Mouse (Mus musculus) ovary, postnatal 36 days (tissue): Measurements from ENCODE around the gene Syn2.

Experiments
- DNase-seq: peaks from one replicate; pipeline ENCODE4 v3.0.0; 2022; ENCODE audit warnings: low spot score, mixed read lengths

The Syn2 gene

GRCm38 (mm10) chr6:115291823-115292222, 157.1 kb downstream of the Syn2 start:
- no peak for DNase-seq

DNA sequence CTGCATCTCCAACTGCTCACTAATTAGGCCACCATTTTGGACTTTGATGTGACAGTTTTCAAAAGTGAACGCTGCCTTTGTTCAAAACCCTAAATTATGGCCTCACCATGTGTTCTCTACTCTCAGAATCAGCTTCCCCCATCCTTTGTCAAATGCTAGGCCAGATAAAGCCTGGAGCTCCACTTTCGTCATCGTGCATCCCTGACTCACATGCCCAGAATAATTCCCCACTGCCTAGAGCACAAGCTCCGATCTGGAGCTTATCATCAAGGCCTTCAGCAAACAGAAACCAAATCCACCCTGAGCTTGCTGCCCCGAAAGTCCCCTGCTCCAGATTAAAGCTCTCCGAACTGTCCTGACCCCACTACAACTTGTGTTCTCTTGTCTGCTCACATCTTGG, 157.9 kb downstream of the Syn2 start:
- DNase-seq = no peak

- no peak for DNase-seq
Measured at GRCm38 (mm10) chr6:115293877-115294276, 159.2 kb downstream of the Syn2 start.

DNA sequence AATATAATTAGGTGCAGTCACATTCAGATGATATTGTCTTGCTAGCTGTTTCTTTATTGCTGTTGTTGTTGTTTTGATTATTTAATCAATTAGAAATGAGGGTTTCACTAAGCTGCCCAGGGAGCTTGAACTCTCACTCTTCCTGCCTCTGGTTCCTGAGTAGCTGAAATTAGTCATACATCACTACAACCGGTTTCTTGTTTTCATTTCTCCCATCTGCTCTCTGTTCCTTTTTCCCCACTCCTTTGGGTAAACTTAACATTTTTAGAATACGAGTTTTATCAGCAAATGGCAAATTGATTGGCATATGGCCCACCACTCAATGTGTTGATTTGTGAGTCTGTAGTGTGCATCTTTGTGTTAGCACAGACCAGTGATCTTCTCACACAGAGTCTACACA, 172.4 kb downstream of the Syn2 start:
- DNase-seq = no peak

DNA sequence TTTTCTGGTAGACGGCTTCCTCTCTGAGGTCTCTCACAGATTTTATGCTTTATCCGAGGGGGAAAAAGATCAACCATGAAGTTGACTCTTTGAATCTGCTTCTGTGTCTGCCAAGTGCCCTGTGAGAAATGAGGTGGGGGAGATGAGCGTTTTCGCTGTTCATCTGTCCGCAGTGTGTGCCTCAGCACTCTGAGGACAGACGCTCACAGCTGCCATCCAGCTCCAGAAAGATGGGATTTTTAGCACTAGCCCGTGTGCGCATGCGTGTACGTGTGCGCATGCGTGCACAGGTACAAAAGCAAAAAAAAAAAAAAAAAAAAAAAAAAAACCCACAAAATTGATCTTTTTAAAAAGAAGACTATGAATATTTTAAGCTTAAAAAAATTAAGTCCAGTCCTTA, 178.1 kb downstream of the Syn2 start:
- no peak for DNase-seq

- no peak for DNase-seq
Measured at GRCm38 (mm10) chr6:115313235-115313738, 178.6 kb downstream of the Syn2 start.

DNA sequence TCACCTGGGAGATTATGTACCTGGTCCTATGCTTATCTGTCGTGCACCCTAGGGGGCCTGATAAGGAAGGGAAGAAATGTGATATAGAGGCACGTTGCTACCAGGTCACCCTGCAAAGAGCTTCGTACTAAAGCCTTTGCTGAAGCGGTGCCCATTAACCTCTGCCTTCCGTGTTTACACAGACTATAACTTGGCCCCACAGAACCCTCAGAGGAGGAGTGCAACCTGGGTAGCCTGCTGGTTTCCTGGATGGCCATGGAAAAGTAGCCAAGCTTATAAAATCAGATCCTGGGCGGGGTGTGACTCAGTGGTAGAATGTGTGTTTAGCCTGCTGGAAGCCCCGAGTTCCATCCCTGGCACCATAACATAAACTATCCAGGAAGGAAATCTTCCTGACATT, 179.2 kb downstream of the Syn2 start:
- DNase-seq = no peak

- no peak for DNase-seq
Measured at GRCm38 (mm10) chr6:115315770-115316169, 181.1 kb downstream of the Syn2 start.

DNA sequence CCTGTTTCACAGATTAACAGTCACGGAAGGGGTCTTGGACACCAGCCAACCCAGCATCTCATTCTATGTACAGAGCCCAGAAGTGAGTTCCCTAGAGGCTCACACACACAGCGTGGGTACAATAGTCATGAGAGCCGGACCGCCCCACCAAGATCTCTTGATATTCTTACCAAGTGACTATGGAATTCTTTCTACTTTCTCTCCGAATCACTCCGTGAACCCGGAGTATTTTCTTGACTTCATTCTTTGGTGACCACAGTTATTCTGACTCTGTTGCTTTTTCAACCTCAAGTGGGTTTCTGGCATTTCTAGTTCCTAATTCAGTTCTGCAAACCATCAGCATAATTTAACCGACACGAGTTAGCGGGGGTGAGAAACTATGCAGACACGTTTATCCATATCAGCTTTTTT, 182.1 kb downstream of the Syn2 start:
- DNase-seq = no peak

- DNase-seq = no peak
Measured at GRCm38 (mm10) chr6:115318811-115319210, 184.1 kb downstream of the Syn2 start.

DNA sequence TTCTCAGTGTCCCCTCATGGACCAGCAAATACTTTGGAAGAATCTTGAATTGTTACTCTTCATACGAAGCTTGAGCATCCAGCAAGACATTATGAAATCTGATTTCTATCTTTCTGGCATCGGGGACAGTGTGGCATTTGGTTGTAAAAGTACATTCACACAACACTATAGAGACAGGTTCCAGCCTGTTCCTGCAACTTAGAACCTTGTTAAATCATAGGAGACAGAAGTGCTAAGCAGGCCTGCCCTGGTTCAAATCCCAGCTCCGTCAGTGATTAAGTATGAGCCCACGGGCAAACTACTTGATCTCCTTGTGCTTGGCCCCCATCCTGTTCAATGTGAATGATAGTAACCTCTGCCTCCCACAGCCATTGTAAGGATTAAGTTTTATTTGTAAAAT, 185.0 kb downstream of the Syn2 start:
- DNase-seq = no peak

GRCm38 (mm10) chr6:115320927-115321714, 186.4 kb downstream of the Syn2 start:
- DNase-seq = no peak

DNA sequence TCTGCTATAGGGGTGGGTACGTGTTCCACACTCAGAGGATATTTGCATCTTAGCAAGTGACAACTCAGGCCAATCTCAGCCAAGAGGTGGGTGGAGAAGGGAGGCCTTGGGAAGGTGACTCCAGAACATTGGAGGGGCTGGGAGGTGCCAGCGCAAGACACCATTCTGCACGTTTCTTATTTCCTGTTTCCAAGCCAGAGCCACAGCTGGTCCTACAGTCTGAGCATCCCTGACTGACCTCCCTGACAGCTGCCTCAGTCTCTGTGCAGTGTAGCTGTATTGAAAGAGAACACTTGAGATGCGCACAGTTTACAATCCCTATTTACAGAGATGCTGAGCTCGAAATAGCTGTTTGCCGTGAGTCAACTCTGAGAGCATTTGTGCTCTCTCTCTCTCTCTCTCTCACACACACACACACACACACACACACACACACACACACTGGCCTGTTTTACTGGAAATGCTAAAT, 187.2 kb downstream of the Syn2 start:
- DNase-seq = no peak

DNA sequence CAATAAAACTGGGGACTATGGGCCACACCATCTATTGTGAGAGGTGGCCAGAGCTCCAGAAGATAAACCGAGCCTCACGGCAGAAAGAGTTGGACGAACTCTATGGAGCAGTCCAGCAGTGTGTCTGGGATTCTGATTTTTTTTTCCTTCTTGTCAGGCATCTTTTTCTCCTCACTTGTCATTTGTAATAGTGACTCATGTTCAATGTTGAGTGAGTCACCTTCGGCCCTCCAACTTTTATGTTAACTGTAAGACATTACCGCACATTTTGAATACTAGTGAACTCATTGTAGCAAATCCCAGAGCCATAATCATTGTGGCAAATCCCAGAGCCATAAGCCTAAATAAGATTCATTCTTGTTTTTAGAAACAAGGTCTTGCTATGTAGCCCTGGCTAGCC, 188.3 kb downstream of the Syn2 start:
- DNase-seq = no peak

DNA sequence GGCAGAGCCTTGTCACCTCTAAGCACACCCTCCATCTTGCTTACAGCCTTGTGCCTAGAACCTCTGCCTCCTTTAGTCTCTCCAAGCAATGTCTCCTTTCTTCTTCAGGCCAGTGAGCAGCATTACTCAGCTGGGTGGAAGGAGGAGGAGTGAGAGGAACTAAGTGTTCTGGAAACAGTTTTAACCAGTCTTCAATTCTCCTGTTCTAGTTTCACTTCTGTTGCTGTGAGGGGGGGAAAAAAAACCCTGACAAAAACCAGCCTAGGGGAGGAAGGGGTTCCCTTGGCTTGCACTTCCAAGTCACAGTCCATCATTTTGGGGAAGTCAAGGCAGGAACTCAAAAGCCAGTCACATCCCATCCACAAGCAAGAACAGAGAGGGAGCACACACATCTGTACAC, 196.3 kb downstream of the Syn2 start:
- no peak for DNase-seq
